Mouse (Mus musculus) fat pad, adult 2 months (tissue): ENCODE results near the gene Reep6.

Experiments
- DNase-seq: peaks from one replicate; pipeline ENCODE4 v3.0.0-alpha.2; 2011; ENCODE audit warnings: low read depth, low spot score; ENCODE audit errors: extremely low read depth

Gene Reep6

GRCm38 (mm10) chr10:80329273-80330081, at the start of gene Reep6, which contains the start of gene Pcsk4:
Gene Reep6 (plus strand): TSS chr10:80329953.
Gene Pcsk4 (minus strand): TSS chr10:80329498.
- DNase-seq, result peak; percentile 96

GRCm38 (mm10) chr10:80281304-80281703, 48.4 kb upstream of the Reep6 start:
- DNase-seq, result no peak

- DNase-seq, result no peak
These were observed 47.8 kb upstream of the Reep6 start for GRCm38 (mm10) chr10:80281921-80282371.

GRCm38 (mm10) chr10:80282481-80283441, 47.0 kb upstream of the Reep6 start:
- DNase-seq, result no peak

- DNase-seq, result no peak
These were observed 44.3 kb upstream of the Reep6 start for GRCm38 (mm10) chr10:80285222-80286070.

- no peak for DNase-seq
These were observed 41.7 kb upstream of the Reep6 start for GRCm38 (mm10) chr10:80288097-80288496.

- DNase-seq, result no peak
These were observed 41.1 kb upstream of the Reep6 start for GRCm38 (mm10) chr10:80288657-80289056.

GRCm38 (mm10) chr10:80292251-80293146, 37.3 kb upstream of the Reep6 start, which contains the start of gene Rps15:
Gene Rps15 (plus strand): TSS chr10:80292453.
- peak; percentile 33 for DNase-seq

- DNase-seq, result no peak
These were observed 36.4 kb upstream of the Reep6 start for GRCm38 (mm10) chr10:80293325-80293724.

- DNase-seq, result no peak
These were observed 35.4 kb upstream of the Reep6 start for GRCm38 (mm10) chr10:80294311-80294710.

- no peak for DNase-seq
These were observed 34.9 kb upstream of the Reep6 start for GRCm38 (mm10) chr10:80294788-80295303.

GRCm38 (mm10) chr10:80295618-80296425, 33.9 kb upstream of the Reep6 start, which contains the start of gene Apc2:
Gene Apc2 (plus strand): TSS chr10:80295977.
- no peak for DNase-seq

- no peak for DNase-seq
These were observed 32.9 kb upstream of the Reep6 start for GRCm38 (mm10) chr10:80296824-80297223.

- no peak for DNase-seq
These were observed 32.1 kb upstream of the Reep6 start for GRCm38 (mm10) chr10:80297526-80298133.

GRCm38 (mm10) chr10:80298571-80299281, 31.0 kb upstream of the Reep6 start:
- DNase-seq, result no peak

- DNase-seq, result no peak
These were observed 30.5 kb upstream of the Reep6 start for GRCm38 (mm10) chr10:80299301-80299700.

GRCm38 (mm10) chr10:80299824-80300223, 29.9 kb upstream of the Reep6 start:
- no peak for DNase-seq
